39 mouse cellular contexts compared by ENCODE assay signal in the genomic region with DNA sequence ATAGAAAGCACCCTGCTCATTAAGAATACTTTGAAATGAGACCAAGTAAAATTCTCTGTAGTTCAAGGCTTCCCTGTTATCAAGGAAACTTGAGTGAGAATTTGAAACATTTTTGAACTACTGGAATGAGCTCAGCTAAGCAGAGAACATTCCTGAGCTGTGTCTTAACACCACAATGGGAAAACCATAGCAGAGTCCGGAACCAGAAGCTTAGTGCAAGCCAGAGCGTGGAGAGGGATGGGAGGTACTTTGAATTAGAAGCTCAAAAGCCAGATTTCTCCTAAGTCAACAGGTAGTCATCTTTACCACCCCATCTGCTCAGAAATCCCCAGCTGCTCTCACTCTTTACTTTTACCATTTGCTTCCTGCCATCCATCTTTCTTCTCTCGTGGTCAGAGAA. TPM values are rescaled to one million over a fixed set of nuclear protein-coding genes. Genes with fewer than 3 reads are reported as not detected.
DNase-seq lines count a peak whose midpoint lies in the region; ATAC-seq and TF ChIP-seq lines count a peak whose summit lies in the region.
"Had no signal": no experiment of that assay in that cellular context is flagged by ENCODE, and none has a peak within 500 bp of the region (broad histone marks: within the 10 kb centered on the region; RNA-seq: fewer than 3 reads in every experiment).

No protein-coding gene starts in this region.

- H3K9me3 ChIP-seq in kidney, embryonic 14.5 days (ENCODE audit: control insufficient read depth, low read length): no peaks in the 10 kb centered on the region
- H3K9me3 ChIP-seq: forebrain, embryonic 13.5 days; heart, embryonic 13.5 days; hindbrain, embryonic 10.5 days; hindbrain, embryonic 15.5 days; limb, embryonic 13.5 days; neural tube, embryonic 15.5 days had no signal

- H3K4me2 ChIP-seq in kidney, embryonic 14.5 days (replicated peaks; ENCODE audit: low read depth, low read length): no peak overlapping the region
- H3K4me2 ChIP-seq: forebrain, embryonic 13.5 days; heart, embryonic 13.5 days; hindbrain, embryonic 15.5 days; limb, embryonic 13.5 days; liver, embryonic 11.5 days; neural tube, embryonic 15.5 days had no signal

- H3K36me3 ChIP-seq in kidney, embryonic 14.5 days (ENCODE audit: control insufficient read depth, insufficient read depth, low read length): no peaks in the 10 kb centered on the region
- H3K36me3 ChIP-seq: heart, embryonic 13.5 days; hindbrain, embryonic 10.5 days; hindbrain, embryonic 15.5 days; limb, embryonic 13.5 days; neural tube, embryonic 15.5 days had no signal

- no peak overlapping the region for H3K4me3 ChIP-seq in gastrocnemius, adult 2 months
- H3K4me3 ChIP-seq in kidney, embryonic 14.5 days (ENCODE audit: low read length): no peak overlapping the region
- H3K4me3 ChIP-seq: forebrain, embryonic 13.5 days; heart, embryonic 13.5 days; hindbrain, embryonic 10.5 days; hindbrain, embryonic 15.5 days; limb, embryonic 13.5 days; neural tube, embryonic 15.5 days had no signal

- 57% methylated on average over 3 of the region's 3 CpGs for WGBS in kidney, embryonic 14.5 days

- no peak overlapping the region for H3K9ac ChIP-seq in kidney, embryonic 14.5 days (ENCODE audit: low read depth, low read length)
- H3K9ac ChIP-seq: forebrain, embryonic 13.5 days; heart, embryonic 13.5 days; hindbrain, embryonic 15.5 days; limb, embryonic 13.5 days; neural tube, embryonic 15.5 days had no signal

- ATAC-seq in kidney, embryonic 14.5 days (ENCODE audit: low FRiP score, low TSS enrichment): no peak
- ATAC-seq: forebrain, embryonic 13.5 days had no signal

- no peak for TF ChIP-seq CTCF in gastrocnemius, adult 2 months (IDR thresholded peaks at IDR 0.05)

- H3K27me3 ChIP-seq in kidney, embryonic 14.5 days (ENCODE audit: control insufficient read depth, insufficient read depth, low read length): no peaks in the 10 kb centered on the region
- H3K27me3 ChIP-seq: forebrain, embryonic 13.5 days; heart, embryonic 13.5 days; hindbrain, embryonic 15.5 days; limb, embryonic 13.5 days; neural tube, embryonic 15.5 days had no signal

- peak overlapping the region; percentile 54 for H3K27ac ChIP-seq in gastrocnemius, adult 2 months
- no peak overlapping the region for H3K27ac ChIP-seq in kidney, embryonic 14.5 days (ENCODE audit: low read depth, low read length)
- H3K27ac ChIP-seq: forebrain, embryonic 13.5 days; heart, embryonic 13.5 days; hindbrain, embryonic 10.5 days; hindbrain, embryonic 15.5 days; limb, embryonic 13.5 days; neural tube, embryonic 15.5 days; stomach, postnatal 0 days had no signal

- no peaks in the 10 kb centered on the region for H3K4me1 ChIP-seq in kidney, embryonic 14.5 days (ENCODE audit: control insufficient read depth, insufficient read depth, low read length)
- H3K4me1 ChIP-seq: forebrain, embryonic 13.5 days; heart, embryonic 13.5 days; hindbrain, embryonic 10.5 days; hindbrain, embryonic 15.5 days; limb, embryonic 13.5 days; neural tube, embryonic 15.5 days had no signal

- intact Hi-C loops in gastrocnemius, adult 2 months (cut with DNase I): no loop called here
- intact Hi-C loops in gastrocnemius, postnatal 36 days (cut with DNase I): no loop called here

- no peak for DNase-seq in gastrocnemius, adult 2 months
- DNase-seq in gastrocnemius, postnatal 36 days: no peak
- DNase-seq in lung, postnatal 25 days (ENCODE audit: low spot score): peak; percentile 10
- no peak for DNase-seq in lung, postnatal 14 days
- DNase-seq in R1 (ENCODE audit: low read depth, low spot score): peak; percentile 20
- DNase-seq in adrenal gland, postnatal 10 days: no peak
- DNase-seq: adrenal gland, postnatal 25 days; cerebellum, adult 18-20 months; cerebellum, postnatal 14 days; heart, postnatal 10 days; kidney, adult 18-20 months; kidney, postnatal 10 days; midbrain, embryonic 14.5 days; right cerebral cortex, postnatal 4 days; thymus, adult 18-20 months; thymus, postnatal 36 days had no signal

RNA-seq across cellular contexts. Expression of a gene that starts 38.3 kb away (rescaled TPM):
- total RNA-seq in gastrocnemius, adult 2 months (2021): 1 to 10 TPM; 5.2 to 6.7 TPM
- 1 to 10 TPM; 4.6 to 5.2 TPM for total RNA-seq in gastrocnemius, postnatal 36 days (2021)
- 23.5 and 24.4 TPM in 2 replicates for polyA plus RNA-seq in kidney, embryonic 14.5 days (2014; fragmentation: Nextera tagmentation; extraction: Ambion mirVana)
- 10 to 100 TPM in 1 of 2 experiments, 1 to 10 TPM in 1; 9.5 to 11.1 TPM for total RNA-seq in adrenal gland, postnatal 10 days (2021)

RNA-seq across cellular contexts. Expression of a gene that starts 46.9 kb away (rescaled TPM):
- total RNA-seq in gastrocnemius, adult 2 months (2021): not detected
- not detected for total RNA-seq in gastrocnemius, postnatal 36 days (2021)
- not detected in 2 replicates for polyA plus RNA-seq in kidney, embryonic 14.5 days (2014; fragmentation: Nextera tagmentation; extraction: Ambion mirVana)
- total RNA-seq in adrenal gland, postnatal 10 days (2021): not detected
- total RNA-seq: adrenal gland, postnatal 25 days; gastrocnemius, adult 18-20 months; gastrocnemius, postnatal 4 days; heart, adult 8-10 months; heart, postnatal 10 days; left cerebral cortex, adult 18-20 months; left cerebral cortex, postnatal 14 days; monocyte, adult 5-6 weeks had no signal
- polyA plus RNA-seq: brain, embryonic 14.5 days; cortical plate, adult 2 months; embryonic facial prominence, embryonic 14.5 days; forebrain, embryonic 13.5 days; heart, embryonic 13.5 days; hindbrain, embryonic 10.5 days; hindbrain, embryonic 15.5 days; intestine, embryonic 14.5 days; large intestine, adult 2 months; limb, embryonic 13.5 days; liver, embryonic 11.5 days; liver, embryonic 16.5 days; lung, embryonic 16.5 days; midbrain, embryonic 14.5 days; neural tube, embryonic 15.5 days; spleen, adult 2 months; stomach, postnatal 0 days had no signal

Comparison
In these comparisons a context has a peak if more than half of its experiments do, and no peak if none do; other contexts are left out.
1. DNase-seq: peak in lung, postnatal 25 days (single experiment) and R1 (single experiment); none in gastrocnemius, adult 2 months (single experiment), gastrocnemius, postnatal 36 days (0 of 2), lung, postnatal 14 days (single experiment) and adrenal gland, postnatal 10 days (single experiment).